Mouse (Mus musculus): ENCODE results near the gene Soga1.

DNA sequence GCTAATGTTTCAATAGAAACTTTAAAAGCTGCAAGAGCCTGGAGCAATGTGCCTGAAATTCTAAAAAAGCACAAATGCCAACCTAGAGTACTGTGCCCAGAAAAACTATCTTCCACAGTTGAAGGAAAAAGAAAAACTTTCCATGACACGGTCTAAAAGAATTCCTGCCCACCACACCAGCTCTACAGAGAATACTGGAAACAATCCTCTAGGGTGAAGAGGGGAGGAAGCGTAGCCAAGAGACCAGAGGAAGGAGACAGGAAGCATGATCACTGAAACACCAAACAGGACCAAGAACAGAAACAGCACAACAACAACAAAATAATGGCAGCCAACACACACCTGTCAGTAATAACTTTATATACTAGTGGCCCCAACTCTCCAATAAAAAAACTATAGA lies 99.0 kb downstream of the Soga1 start:
- no peak for TF ChIP-seq CTCF (IDR thresholded peaks at IDR 0.05; ENCODE audit: borderline replicate concordance, extremely low read depth, insufficient read depth, insufficient read length)
- no peak for TF ChIP-seq POLR2A (IDR thresholded peaks at IDR 0.05; ENCODE audit: borderline replicate concordance, extremely low read depth, insufficient read depth, insufficient read length, poor library complexity, severe bottlenecking)
